Mouse (Mus musculus) liver, embryonic 13.5 days (tissue): ENCODE measurements at regions not wholly inside any gene's neighbourhood (a gene's known extent, or its start where the extent isn't known, plus 50 kb on each side); places are given as distances from the start of the nearest gene placed in this dataset.
"Not testable (repeated sequence)": the region's sequence is repeated elsewhere in the genome, so short reads cannot be mapped to it uniquely, and the experiment has no call there.

Source experiments
- ATAC-seq: fragments of 200-750 bp; cut with Nextera tagmentation; 2 replicates; pipeline ENCODE4 v1.8.0; 2017; ENCODE audit warnings: low read depth, mild to moderate bottlenecking, moderate number of reproducible peaks, moderate library complexity
- DNase-seq: peaks from one replicate; pipeline ENCODE4 v3.0.0; 2022
- H3K27ac ChIP-seq: fragments of 300-500 bp; sonication (generic); 2 replicates; pipeline ENCODE4 v1.5.1; 2015; ENCODE audit warnings: moderate library complexity, mild to moderate bottlenecking, inconsistent platforms
- H3K27me3 ChIP-seq: fragments of 300-500 bp; sonication (generic); 2 replicates; pipeline ENCODE4 v1.6.1; 2015; ENCODE audit warnings: mild to moderate bottlenecking, inconsistent platforms
- H3K36me3 ChIP-seq: fragments of 300-500 bp; sonication (generic); 2 replicates; pipeline ENCODE4 v1.6.1; 2015; ENCODE audit warnings: mild to moderate bottlenecking, inconsistent platforms
- H3K4me1 ChIP-seq: fragments of 300-500 bp; sonication (generic); replicated peaks from 2 replicates; pipeline ENCODE4 v1.6.1; 2015; ENCODE audit warnings: inconsistent platforms
- H3K4me2 ChIP-seq: fragments of 300-500 bp; sonication (generic); 2 replicates; pipeline ENCODE4 v1.6.1; 2015; ENCODE audit warnings: inconsistent platforms, mild to moderate bottlenecking, moderate library complexity
- H3K4me3 ChIP-seq: fragments of 300-500 bp; sonication (generic); replicated peaks from 2 replicates; pipeline ENCODE4 v1.5.1; 2015; ENCODE audit warnings: mild to moderate bottlenecking, inconsistent platforms
- H3K9ac ChIP-seq: fragments of 300-500 bp; sonication (generic); 2 replicates; pipeline ENCODE4 v1.6.1; 2015; ENCODE audit warnings: mild to moderate bottlenecking, inconsistent platforms
- H3K9me3 ChIP-seq: fragments of 300-500 bp; sonication (generic); replicated peaks from 2 replicates; pipeline ENCODE4 v1.6.1; 2016; ENCODE audit warnings: inconsistent platforms
- WGBS: fragments of 180-500 bp; shearing (Covaris S2); methylation state at CpG from one replicate; pipeline ENCODE4 v1.1.7; 2015; ENCODE audit not compliant: insufficient replicate concordance; 5-methylcytosine and 5-hydroxymethylcytosine counted together

GRCm38 (mm10) chr13:52133202-52133601 lies 286.7 kb downstream of the Gadd45g start:
- no peaks in the 10 kb centered on the region for H3K4me1 ChIP-seq
- no peak overlapping the region for H3K9ac ChIP-seq
- no peak for ATAC-seq
- no peak overlapping the region for H3K4me3 ChIP-seq
- no peak overlapping the region for H3K4me2 ChIP-seq
- H3K27ac ChIP-seq: no peak overlapping the region
- no peaks in the 10 kb centered on the region for H3K36me3 ChIP-seq
- no peak for DNase-seq
- WGBS: 59% methylated on average over 3 of the region's 3 CpGs
- peaks cover 5% of the 10 kb centered on the region; the same call in 1 of the 2 replicates for H3K9me3 ChIP-seq
- no peaks in the 10 kb centered on the region for H3K27me3 ChIP-seq

- H3K36me3 ChIP-seq: no peaks in the 10 kb centered on the region
- WGBS: 53% methylated on average over 6 of the region's 6 CpGs
- H3K4me1 ChIP-seq: no peaks in the 10 kb centered on the region
- DNase-seq (no peak), ATAC-seq (no peak)
- H3K27ac ChIP-seq: no peak overlapping the region
- no peak overlapping the region for H3K9ac ChIP-seq
- no peak overlapping the region for H3K4me2 ChIP-seq
- H3K27me3 ChIP-seq: no peaks in the 10 kb centered on the region
- H3K4me3 ChIP-seq: no peak overlapping the region
- H3K9me3 ChIP-seq: no peaks in the 10 kb centered on the region
Measured at GRCm38 (mm10) chr13:52138331-52138945, 292.0 kb downstream of the Gadd45g start.

GRCm38 (mm10) chr13:52139140-52139809 lies 292.8 kb downstream of the Gadd45g start:
- H3K9me3 ChIP-seq: no peaks in the 10 kb centered on the region
- no peaks in the 10 kb centered on the region for H3K27me3 ChIP-seq
- no peaks in the 10 kb centered on the region for H3K4me1 ChIP-seq
- DNase-seq (no peak), ATAC-seq (no peak)
- no peak overlapping the region for H3K9ac ChIP-seq
- no peak overlapping the region for H3K27ac ChIP-seq
- 47% methylated on average over 15 of the region's 15 CpGs for WGBS
- H3K4me2 ChIP-seq: no peak overlapping the region
- no peak overlapping the region for H3K4me3 ChIP-seq
- H3K36me3 ChIP-seq: no peaks in the 10 kb centered on the region

DNA sequence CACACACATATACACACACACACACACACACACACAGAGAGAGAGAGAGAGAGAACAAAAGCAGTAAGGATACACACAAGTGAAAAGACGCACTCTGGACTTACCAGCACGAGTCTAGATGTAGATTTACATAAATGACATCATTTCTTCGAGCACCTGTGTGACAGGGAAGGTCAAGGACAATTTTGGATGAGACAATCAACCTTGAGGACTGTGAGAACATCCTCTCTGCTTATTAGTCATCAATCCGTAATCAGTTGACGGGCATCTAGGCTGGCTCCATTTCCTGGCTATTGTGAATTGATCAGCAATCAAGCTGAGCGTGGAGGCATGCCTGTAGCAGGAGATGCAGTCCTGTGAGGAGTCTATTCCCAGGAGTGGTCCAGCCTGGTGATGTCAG lies 293.7 kb downstream of the Gadd45g start:
- H3K27ac ChIP-seq: no peak overlapping the region
- no peaks in the 10 kb centered on the region for H3K9me3 ChIP-seq
- H3K4me1 ChIP-seq: no peaks in the 10 kb centered on the region
- DNase-seq (no peak), ATAC-seq (no peak)
- no peak overlapping the region for H3K9ac ChIP-seq
- H3K36me3 ChIP-seq: no peaks in the 10 kb centered on the region
- WGBS: 62% methylated on average over 6 of the region's 6 CpGs
- no peak overlapping the region for H3K4me2 ChIP-seq
- no peaks in the 10 kb centered on the region for H3K27me3 ChIP-seq
- no peak overlapping the region for H3K4me3 ChIP-seq

DNA sequence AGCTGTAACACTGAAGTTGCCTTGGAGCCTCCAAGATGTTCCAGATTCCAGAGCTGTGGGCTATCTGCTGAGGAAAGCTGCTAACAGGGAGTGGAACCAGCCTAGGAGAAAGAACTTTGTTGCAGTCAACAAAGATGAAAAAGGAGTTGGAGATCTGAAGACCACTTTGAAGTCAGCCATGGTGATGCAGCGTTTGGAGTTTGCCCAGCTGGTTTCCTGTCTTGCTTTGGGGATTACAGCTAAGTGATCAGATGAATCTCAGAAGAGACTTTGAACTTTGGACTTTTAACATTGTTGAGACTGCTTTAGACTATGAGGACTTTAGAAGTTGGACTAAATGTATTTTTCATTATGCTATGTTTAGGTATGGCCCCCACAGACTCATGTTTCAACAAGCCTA lies 297.6 kb downstream of the Gadd45g start:
- H3K4me1 ChIP-seq, H3K36me3 ChIP-seq, H3K4me3 ChIP-seq, ATAC-seq, H3K27ac ChIP-seq, H3K9ac ChIP-seq, DNase-seq, H3K27me3 ChIP-seq, H3K9me3 ChIP-seq, H3K4me2 ChIP-seq: not testable (repeated sequence)
- 38% methylated on average over 1 of the region's 1 CpGs for WGBS

DNA sequence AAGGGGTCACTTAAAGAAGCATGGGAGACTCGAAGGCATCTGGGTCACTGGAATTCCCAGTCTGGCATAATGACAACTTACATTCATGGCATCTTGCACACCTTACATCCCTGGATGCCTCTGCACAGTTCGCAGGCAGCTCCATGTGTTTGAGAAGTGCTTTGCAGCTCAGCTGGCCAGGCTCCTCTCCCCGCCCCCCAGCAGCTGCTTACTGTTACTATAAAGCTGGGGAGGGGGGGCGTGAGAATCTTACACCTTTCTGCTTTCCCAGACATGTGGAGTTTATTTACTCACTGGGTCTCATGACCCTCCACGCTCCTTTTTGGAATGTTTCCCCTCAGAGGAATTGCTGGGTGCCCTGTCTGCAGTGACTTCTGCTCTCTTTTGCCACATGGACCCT lies 299.4 kb downstream of the Gadd45g start:
- Histone ChIP-seq H3K9ac (no peak overlapping the region), H3K27me3 (no peaks in the 10 kb centered on the region), H3K27ac (no peak overlapping the region), H3K36me3 (no peaks in the 10 kb centered on the region), H3K9me3 (no peaks in the 10 kb centered on the region), H3K4me2 (no peak overlapping the region), H3K4me1 (no peaks in the 10 kb centered on the region), H3K4me3 (no peak overlapping the region)
- DNase-seq: no peak
- 56% methylated on average over 5 of the region's 5 CpGs for WGBS
- no peak for ATAC-seq

DNA sequence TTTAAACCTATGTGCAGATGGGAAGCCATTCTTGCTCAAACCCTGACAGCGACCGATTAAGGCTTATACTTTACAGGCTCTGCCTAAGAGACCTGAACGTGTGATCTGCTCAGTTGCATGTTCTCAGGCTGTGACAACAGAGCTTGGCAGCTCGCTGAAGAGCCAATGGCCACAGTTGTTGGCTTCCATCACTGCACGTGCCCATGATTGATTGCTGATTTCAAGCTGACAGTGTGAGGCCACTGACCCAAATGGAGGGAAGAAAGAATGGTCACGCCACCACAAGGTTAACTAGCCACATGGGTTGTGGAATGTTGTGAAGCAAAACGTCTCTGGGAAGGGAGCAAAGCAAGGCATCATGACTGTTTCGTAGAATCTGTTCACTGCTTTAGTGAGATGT lies 303.8 kb downstream of the Gadd45g start:
- H3K9me3 ChIP-seq: no peaks in the 10 kb centered on the region
- H3K4me1 ChIP-seq: no peaks in the 10 kb centered on the region; the same call in 1 of the 2 replicates
- H3K9ac ChIP-seq: no peak overlapping the region
- H3K4me2 ChIP-seq: no peak overlapping the region
- H3K27ac ChIP-seq: no peak overlapping the region
- DNase-seq (no peak), ATAC-seq (no peak)
- H3K36me3 ChIP-seq: no peaks in the 10 kb centered on the region
- WGBS: 68% methylated on average over 8 of the region's 8 CpGs
- H3K27me3 ChIP-seq: no peaks in the 10 kb centered on the region
- H3K4me3 ChIP-seq: no peak overlapping the region

DNA sequence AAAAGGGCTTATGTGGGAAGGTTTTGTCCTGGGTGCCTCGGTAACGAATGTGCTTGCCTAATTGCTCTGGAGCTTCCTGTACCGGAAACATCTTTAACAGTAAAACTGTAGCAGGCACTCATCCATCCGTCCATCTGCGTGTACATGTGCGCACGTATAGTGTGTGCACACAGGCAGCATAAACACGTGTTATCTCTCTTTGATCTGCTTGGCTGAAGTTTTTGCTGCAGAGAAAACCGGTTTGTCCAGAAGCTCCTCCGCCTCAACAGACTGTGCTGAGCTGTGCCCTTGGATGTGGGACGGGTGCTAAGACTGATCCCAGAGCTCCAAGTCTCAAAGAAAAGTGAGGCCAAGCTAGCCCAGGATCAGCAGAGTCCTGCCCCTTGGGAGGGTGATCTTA lies 305.3 kb downstream of the Gadd45g start:
- H3K9ac ChIP-seq: no peak overlapping the region
- H3K4me2 ChIP-seq: no peak overlapping the region
- no peak overlapping the region for H3K4me3 ChIP-seq
- no peak overlapping the region for H3K27ac ChIP-seq
- 53% methylated on average over 11 of the region's 11 CpGs for WGBS
- no peaks in the 10 kb centered on the region for H3K27me3 ChIP-seq
- DNase-seq: no peak
- no peaks in the 10 kb centered on the region for H3K36me3 ChIP-seq
- no peaks in the 10 kb centered on the region; the same call in 1 of the 2 replicates for H3K4me1 ChIP-seq
- ATAC-seq: no peak
- H3K9me3 ChIP-seq: no peaks in the 10 kb centered on the region

DNA sequence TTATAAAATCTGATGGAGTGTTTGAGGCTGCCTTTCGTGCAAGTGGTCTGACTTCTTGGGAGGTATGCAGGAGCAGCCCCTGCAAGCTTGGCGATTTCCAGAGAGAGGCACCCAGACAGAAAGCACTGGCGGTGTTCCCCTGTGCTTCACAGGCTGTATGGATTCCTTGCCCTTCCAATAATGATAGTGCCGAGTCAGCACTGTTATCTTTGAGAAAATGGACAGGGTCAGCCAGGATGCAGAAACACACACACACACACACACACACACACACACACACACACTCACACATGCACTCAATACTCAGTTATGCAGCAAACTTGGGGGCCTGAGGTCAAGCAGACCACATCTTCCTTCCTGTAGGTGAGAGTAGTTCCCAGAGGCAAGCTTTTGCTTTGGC lies 305.7 kb downstream of the Gadd45g start:
- H3K4me3 ChIP-seq: no peak overlapping the region
- DNase-seq: no peak
- H3K27ac ChIP-seq: no peak overlapping the region
- no peak overlapping the region for H3K4me2 ChIP-seq
- H3K4me1 ChIP-seq: no peaks in the 10 kb centered on the region; the same call in 1 of the 2 replicates
- no peak overlapping the region for H3K9ac ChIP-seq
- no peaks in the 10 kb centered on the region for H3K27me3 ChIP-seq
- no peaks in the 10 kb centered on the region for H3K36me3 ChIP-seq
- no peak for ATAC-seq
- H3K9me3 ChIP-seq: no peaks in the 10 kb centered on the region
- 26% methylated on average over 4 of the region's 4 CpGs for WGBS

GRCm38 (mm10) chr13:52153030-52153429 lies 306.6 kb downstream of the Gadd45g start:
- Histone ChIP-seq H3K4me3 (no peak overlapping the region), H3K4me2 (no peak overlapping the region), H3K9me3 (no peaks in the 10 kb centered on the region), H3K27me3 (no peaks in the 10 kb centered on the region), H3K9ac (no peak overlapping the region), H3K4me1 (no peaks in the 10 kb centered on the region; the same call in 1 of the 2 replicates), H3K27ac (no peak overlapping the region), H3K36me3 (no peaks in the 10 kb centered on the region)
- DNase-seq (no peak), ATAC-seq (no peak)
- WGBS: 46% methylated on average over 4 of the region's 4 CpGs

DNA sequence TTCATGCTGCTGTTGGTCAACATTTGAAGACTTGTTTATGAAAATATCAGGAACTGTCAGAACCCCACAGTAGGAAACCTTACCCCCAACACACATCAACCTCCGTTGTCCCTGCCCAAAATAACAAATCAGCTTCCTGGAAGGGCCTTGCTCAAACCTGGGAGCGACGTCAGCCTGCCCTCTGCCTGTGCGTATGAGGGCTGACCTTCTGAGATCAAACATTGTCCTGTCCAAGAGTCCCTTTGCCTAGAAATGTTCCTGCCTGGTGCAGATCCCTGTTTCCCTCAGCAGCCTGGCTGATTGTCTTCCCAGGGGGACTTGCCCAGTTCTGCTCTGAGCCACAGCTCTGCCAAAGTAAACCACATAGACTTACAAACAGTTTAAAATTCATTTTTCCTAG lies 307.1 kb downstream of the Gadd45g start:
- H3K9me3 ChIP-seq: no peaks in the 10 kb centered on the region
- 36% methylated on average over 4 of the region's 4 CpGs for WGBS
- H3K27ac ChIP-seq: no peak overlapping the region
- H3K4me2 ChIP-seq: no peak overlapping the region
- no peak for DNase-seq
- no peaks in the 10 kb centered on the region; the same call in 1 of the 2 replicates for H3K4me1 ChIP-seq
- no peaks in the 10 kb centered on the region for H3K36me3 ChIP-seq
- H3K27me3 ChIP-seq: no peaks in the 10 kb centered on the region
- no peak overlapping the region for H3K4me3 ChIP-seq
- no peak for ATAC-seq
- no peak overlapping the region for H3K9ac ChIP-seq
